Mouse (Mus musculus) hindbrain, embryonic 11.5 days (tissue): ENCODE results near the gene Gm10024. TPM values are rescaled to one million over a fixed set of nuclear protein-coding genes. Genes with fewer than 3 reads are reported as not detected.
"Not testable (repeated sequence)": the region's sequence is repeated elsewhere in the genome, so short reads cannot be mapped to it uniquely, and the experiment has no call there.

ENCODE experiments used
- ATAC-seq: fragments of 200-750 bp; cut with Nextera tagmentation; 2 replicates; pipeline ENCODE4 v1.8.0; 2017; ENCODE audit warnings: mild to moderate bottlenecking, moderate TSS enrichment, moderate library complexity; ENCODE audit not compliant: low FRiP score
- DNase-seq: peaks from one replicate; pipeline ENCODE4 v3.0.0-alpha.2; 2015; ENCODE audit warnings: low spot score
- H3K27ac ChIP-seq: fragments of 300-500 bp; sonication (generic); 2 replicates; pipeline ENCODE4 v1.5.1; 2014; ENCODE audit warnings: mild to moderate bottlenecking, low read depth, low read length
- H3K27me3 ChIP-seq: fragments of 300-500 bp; sonication (generic); 2 replicates; pipeline ENCODE4 v1.6.1; 2014; ENCODE audit warnings: mild to moderate bottlenecking, low read length, moderate library complexity, mixed read lengths; ENCODE audit not compliant: control insufficient read depth, insufficient read depth
- H3K36me3 ChIP-seq: fragments of 300-500 bp; sonication (generic); 2 replicates; pipeline ENCODE4 v1.6.1; 2014; ENCODE audit warnings: mild to moderate bottlenecking, low read length, moderate library complexity, mixed read lengths; ENCODE audit not compliant: control insufficient read depth, insufficient read depth
- H3K4me1 ChIP-seq: fragments of 300-500 bp; sonication (generic); replicated peaks from 2 replicates; pipeline ENCODE4 v1.6.1; 2014; ENCODE audit warnings: low read length, mixed read lengths; ENCODE audit not compliant: control insufficient read depth, insufficient read depth
- H3K4me2 ChIP-seq: fragments of 300-500 bp; sonication (generic); replicated peaks from 2 replicates; pipeline ENCODE4 v1.6.1; 2014; ENCODE audit warnings: mild to moderate bottlenecking, low read depth, low read length
- H3K4me3 ChIP-seq: fragments of 300-500 bp; sonication (generic); 2 replicates; pipeline ENCODE4 v1.5.1; 2014; ENCODE audit warnings: low read depth, low read length
- H3K9ac ChIP-seq: fragments of 300-500 bp; sonication (generic); 2 replicates; pipeline ENCODE4 v1.6.1; 2014; ENCODE audit warnings: low read depth, low read length
- H3K9me3 ChIP-seq: fragments of 300-500 bp; sonication (generic); 2 replicates; pipeline ENCODE4 v1.6.1; 2016; ENCODE audit warnings: low read length; ENCODE audit not compliant: control insufficient read depth
- WGBS: fragments of 180-500 bp; shearing (Covaris S2); extraction: QIAGEN DNeasy Blood & Tissue Kit; methylation state at CpG from one replicate; pipeline ENCODE4 v1.1.7; 2014; 5-methylcytosine and 5-hydroxymethylcytosine counted together
- polyA plus RNA-seq: library from polyadenylated mRNA; unstranded; fragments of >200 nt; fragmentation: Nextera tagmentation; extraction: Ambion mirVana; gene quantifications from 2 replicates; pipeline ENCODE4 v1.2.1, GENCODE M21; 2014

Gm10024 gene
- polyA plus RNA-seq, 1 experiment from 2014 or later, result not detected

DNA sequence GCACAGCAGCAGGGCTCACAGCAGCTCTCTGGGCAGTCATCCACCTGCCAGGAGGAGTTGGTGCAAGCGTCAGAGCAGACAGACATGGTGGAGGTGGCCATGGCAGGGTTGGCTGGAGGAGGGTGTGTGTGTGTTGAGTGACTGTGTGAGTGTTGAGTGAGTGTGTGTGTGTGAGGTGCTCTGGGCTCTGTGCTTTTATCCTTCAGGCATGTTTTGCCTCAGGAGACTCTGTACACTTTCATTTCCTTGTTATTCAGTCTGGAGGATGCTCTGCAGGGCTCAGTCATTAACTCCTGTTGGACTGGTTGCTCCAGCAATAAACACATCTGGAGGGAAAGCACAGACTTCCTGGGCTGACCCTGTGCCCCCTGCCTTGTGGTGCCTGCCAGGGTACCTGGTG, 40.0 kb downstream of the Gm10024 start, which contains the start of gene Gm9736:
Gm9736 (minus strand) TSS at position 101 of the 400 bp plus-strand sequence.
- ATAC-seq, H3K36me3 ChIP-seq, H3K4me3 ChIP-seq, H3K9ac ChIP-seq, H3K4me2 ChIP-seq, DNase-seq, H3K27ac ChIP-seq, H3K27me3 ChIP-seq, H3K4me1 ChIP-seq, H3K9me3 ChIP-seq: not testable (repeated sequence)
- 50% methylated on average over 1 of the region's 1 CpGs for WGBS

- not testable (repeated sequence) for H3K36me3 ChIP-seq, H3K4me2 ChIP-seq, DNase-seq, H3K27ac ChIP-seq, H3K9ac ChIP-seq, ATAC-seq, H3K9me3 ChIP-seq, H3K27me3 ChIP-seq, H3K4me3 ChIP-seq, H3K4me1 ChIP-seq
- WGBS, result 66% methylated on average over 3 of the region's 3 CpGs
Measured at GRCm38 (mm10) chr10:77752312-77752711, 41.1 kb downstream of the Gm10024 start.

DNA sequence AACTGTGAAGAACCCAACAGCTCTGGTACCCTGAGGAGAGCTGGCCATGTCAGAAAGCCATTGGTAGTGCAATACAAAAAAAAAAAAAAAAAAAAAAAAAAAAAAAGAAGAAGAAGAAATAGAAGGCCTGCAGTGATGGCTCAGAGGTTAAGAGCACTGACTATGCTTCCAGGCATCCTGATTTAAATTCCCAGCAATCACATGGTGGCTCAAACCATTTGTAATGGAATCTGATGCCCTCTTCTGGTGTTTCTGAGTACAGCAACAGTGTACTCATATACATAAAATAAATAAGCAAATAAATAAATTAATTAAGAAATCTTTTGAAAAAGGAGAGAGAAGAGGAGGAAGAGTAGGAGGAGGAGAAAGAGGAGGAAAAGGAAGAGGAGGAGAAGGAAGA, 42.2 kb downstream of the Gm10024 start:
- no peak overlapping the region for H3K4me3 ChIP-seq
- H3K9me3 ChIP-seq, result no peaks in the 10 kb centered on the region
- no peaks in the 10 kb centered on the region for H3K27me3 ChIP-seq
- no peak for ATAC-seq
- no peak overlapping the region for H3K27ac ChIP-seq
- H3K4me1 ChIP-seq, result no peaks in the 10 kb centered on the region
- DNase-seq, result no peak
- H3K9ac ChIP-seq, result no peak overlapping the region
- H3K36me3 ChIP-seq, result no peaks in the 10 kb centered on the region
- H3K4me2 ChIP-seq, result no peak overlapping the region

- H3K27me3 ChIP-seq, H3K9me3 ChIP-seq, DNase-seq, H3K4me1 ChIP-seq, H3K4me3 ChIP-seq, ATAC-seq, H3K27ac ChIP-seq, H3K9ac ChIP-seq, H3K36me3 ChIP-seq, H3K4me2 ChIP-seq: not testable (repeated sequence)
- no CpG with 5 or more reads among the region's 1 CpGs for WGBS
Measured at GRCm38 (mm10) chr10:77759582-77759981, 48.3 kb downstream of the Gm10024 start, which contains the start of gene Gm3233. TSS of gene Gm3233 (minus strand) at chr10:77759682.

Other genes starting within 250 kb of the Gm10024 start
- gene Fam207a, start 195.7 kb upstream of the Gm10024 start, polyA plus RNA-seq, result 34.6 and 41.8 TPM in 2 replicates
- 1.2 and 1.8 TPM in 2 replicates for gene Itgb2, start 181.2 kb upstream of the Gm10024 start, polyA plus RNA-seq
- 73.1 and 79.3 TPM in 2 replicates for gene Pttg1ip, start 129.7 kb upstream of the Gm10024 start, polyA plus RNA-seq
- gene Sumo3, start 105.4 kb upstream of the Gm10024 start, polyA plus RNA-seq, result 287 and 321 TPM in 2 replicates
- gene Gm49325, start 105.3 kb upstream of the Gm10024 start, polyA plus RNA-seq, result 2.2 TPM in 1 of 2 replicates, not detected in the other
- 40.5 and 50.0 TPM in 2 replicates for gene Ube2g2, start 89.2 kb upstream of the Gm10024 start, polyA plus RNA-seq
- gene Tspear, start 24.9 kb upstream of the Gm10024 start, polyA plus RNA-seq, result 0.56 and 0.64 TPM in 2 replicates
- not detected in 2 replicates for gene Gm19402, start 20.7 kb upstream of the Gm10024 start, polyA plus RNA-seq
- not detected in 2 replicates for gene Gm9508, start 14.2 kb upstream of the Gm10024 start, polyA plus RNA-seq
- gene Gm10272, start 4.8 kb upstream of the Gm10024 start, polyA plus RNA-seq, result not detected in 2 replicates
- gene Gm10142, start 4.3 kb downstream of the Gm10024 start, polyA plus RNA-seq, result not detected in 2 replicates
- not detected in 2 replicates for gene Krtap12-1, start 9.1 kb downstream of the Gm10024 start, polyA plus RNA-seq
- gene Gm10100, start 15.0 kb downstream of the Gm10024 start, polyA plus RNA-seq, result not detected in 2 replicates
- gene Gm18596, start 31.2 kb downstream of the Gm10024 start, polyA plus RNA-seq, result not detected in 2 replicates
- not detected in 2 replicates for gene Gm9736, start 39.9 kb downstream of the Gm10024 start, polyA plus RNA-seq
- not detected in 2 replicates for gene Gm3233, start 48.2 kb downstream of the Gm10024 start, polyA plus RNA-seq
- gene Gm3238, start 59.9 kb downstream of the Gm10024 start, polyA plus RNA-seq, result not detected in 2 replicates
- gene Gm7138, start 65.5 kb downstream of the Gm10024 start, polyA plus RNA-seq, result not detected in 2 replicates
- gene Gm3250, start 71.1 kb downstream of the Gm10024 start, polyA plus RNA-seq, result not detected in 2 replicates
- not detected in 2 replicates for gene Gm7137, start 76.7 kb downstream of the Gm10024 start, polyA plus RNA-seq
- gene Gm9639, start 83.6 kb downstream of the Gm10024 start, polyA plus RNA-seq, result not detected in 2 replicates
- gene Gm19668, start 87.7 kb downstream of the Gm10024 start, polyA plus RNA-seq, result not detected in 2 replicates
- not detected in 2 replicates for gene Gm9507, start 100.4 kb downstream of the Gm10024 start, polyA plus RNA-seq
- not detected in 2 replicates for gene Gm2696, start 103.2 kb downstream of the Gm10024 start, polyA plus RNA-seq
- gene Krtap10-4, start 115.6 kb downstream of the Gm10024 start, polyA plus RNA-seq, result not detected in 2 replicates
- not detected in 2 replicates for gene Krtap10-10, start 124.5 kb downstream of the Gm10024 start, polyA plus RNA-seq
- gene Gm36176, start 135.3 kb downstream of the Gm10024 start, polyA plus RNA-seq, result not detected in 2 replicates
- not detected in 2 replicates for gene Gm10318, start 141.4 kb downstream of the Gm10024 start, polyA plus RNA-seq
- not detected in 2 replicates for gene Gm3285, start 150.5 kb downstream of the Gm10024 start, polyA plus RNA-seq
- gene Lrrc3, start 191.1 kb downstream of the Gm10024 start, polyA plus RNA-seq, result 3.1 and 3.6 TPM in 2 replicates